Mouse (Mus musculus) neural tube, embryonic 12.5 days (tissue): ENCODE results near the gene Ccl26. TPM values are rescaled to one million over a fixed set of nuclear protein-coding genes. Genes with fewer than 3 reads are reported as not detected.
"Not testable (repeated sequence)": the region's sequence is repeated elsewhere in the genome, so short reads cannot be mapped to it uniquely, and the experiment has no call there.

ENCODE experiments used
- ATAC-seq: fragments of 200-750 bp; cut with Nextera tagmentation; 2 replicates; pipeline ENCODE4 v1.8.0; 2017; ENCODE audit warnings: low read depth, mild to moderate bottlenecking, moderate TSS enrichment, moderate library complexity; ENCODE audit not compliant: low FRiP score
- H3K27ac ChIP-seq: fragments of 300-500 bp; sonication (generic); 2 replicates; pipeline ENCODE4 v1.5.1; 2016
- H3K27me3 ChIP-seq: fragments of 300-500 bp; sonication (generic); replicated peaks from 2 replicates; pipeline ENCODE4 v1.6.1; 2016; ENCODE audit warnings: mild to moderate bottlenecking
- H3K36me3 ChIP-seq: fragments of 300-500 bp; sonication (generic); 2 replicates; pipeline ENCODE4 v1.6.1; 2016; ENCODE audit warnings: mild to moderate bottlenecking
- H3K4me1 ChIP-seq: fragments of 300-500 bp; sonication (generic); 2 replicates; pipeline ENCODE4 v1.6.1; 2016
- H3K4me2 ChIP-seq: fragments of 300-500 bp; sonication (generic); replicated peaks from 2 replicates; pipeline ENCODE4 v1.6.1; 2016; ENCODE audit warnings: mild to moderate bottlenecking
- H3K4me3 ChIP-seq: fragments of 300-500 bp; sonication (generic); 2 replicates; pipeline ENCODE4 v1.5.1; 2016
- H3K9ac ChIP-seq: fragments of 300-500 bp; sonication (generic); 2 replicates; pipeline ENCODE4 v1.6.1; 2016; ENCODE audit warnings: mild to moderate bottlenecking
- H3K9me3 ChIP-seq: fragments of 300-500 bp; sonication (generic); 2 replicates; pipeline ENCODE4 v1.6.1; 2016; ENCODE audit warnings: mild to moderate bottlenecking
- WGBS: fragments of 180-500 bp; shearing (Covaris S2); methylation state at CpG from one replicate; pipeline ENCODE4 v1.1.7; 2016; 5-methylcytosine and 5-hydroxymethylcytosine counted together
- polyA plus RNA-seq: library from polyadenylated mRNA; unstranded; fragments of >200 nt; fragmentation: Nextera tagmentation; extraction: Ambion mirVana; gene quantifications from 2 replicates; pipeline ENCODE4 v1.2.1, GENCODE M21; 2016

Gene Ccl26
- polyA plus RNA-seq: not detected in 2 replicates

DNA sequence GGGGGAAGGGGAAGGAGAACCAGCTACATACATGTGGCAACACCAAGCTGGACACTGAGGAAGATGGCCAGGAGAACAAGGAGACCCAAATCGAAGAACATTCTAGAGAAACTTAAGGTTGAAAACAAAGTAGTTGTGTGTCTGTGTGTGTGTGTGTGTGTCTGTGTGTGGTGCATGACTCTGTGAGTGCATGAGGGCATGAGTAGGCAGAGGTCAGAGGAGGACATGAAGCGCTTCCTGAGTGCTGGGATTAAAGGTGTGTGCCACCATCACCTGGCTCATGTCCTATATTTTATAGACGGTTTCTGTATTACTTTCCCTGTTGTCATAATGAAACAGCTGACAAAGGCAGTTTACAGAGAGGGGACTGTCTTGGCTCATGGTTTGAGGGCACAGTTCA, at the start of gene Ccl26:
Gene Ccl26 (minus strand): TSS at position 101 of the 400 bp plus-strand sequence.
- H3K4me2 ChIP-seq: no peak within 1 kb of the TSS
- H3K36me3 ChIP-seq: no peaks in the 10 kb centered on the region
- no peaks in the 10 kb centered on the region for H3K9me3 ChIP-seq
- no peak within 1 kb of the TSS for H3K4me3 ChIP-seq
- no peak for ATAC-seq
- no peaks in the 10 kb centered on the region for H3K4me1 ChIP-seq
- no peaks in the 10 kb centered on the region for H3K27me3 ChIP-seq
- H3K9ac ChIP-seq: no peak within 1 kb of the TSS
- no peak within 1 kb of the TSS for H3K27ac ChIP-seq
- 87% methylated on average over 3 of the region's 3 CpGs for WGBS

DNA sequence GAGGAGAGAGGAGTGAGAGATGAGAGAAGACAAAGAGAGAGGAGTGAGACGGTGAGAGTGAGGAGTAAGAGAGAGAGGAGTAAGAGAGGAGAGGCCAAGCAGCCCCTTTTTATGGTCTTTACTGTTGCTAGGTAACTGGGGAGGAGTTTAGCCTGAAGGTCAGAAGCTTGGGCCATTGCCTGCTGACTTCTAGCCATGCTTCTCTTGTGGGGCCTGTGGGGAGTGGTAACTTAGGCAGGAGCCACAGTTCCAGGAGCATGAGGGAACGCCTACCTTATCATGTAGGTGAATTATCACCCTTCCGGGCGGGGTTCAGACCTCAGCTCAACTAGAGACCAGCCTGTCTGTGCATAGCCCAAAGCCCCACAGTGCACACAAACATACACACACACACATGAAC, 46.4 kb upstream of the Ccl26 start:
- Histone ChIP-seq H3K9me3 (0 out of 2 replicates have a peak, but pooled peaks cover 6% of the 10 kb centered on the region), H3K4me1 (no peaks in the 10 kb centered on the region)
- WGBS: 72% methylated on average over 4 of the region's 4 CpGs

GRCm38 (mm10) chr5:135607581-135607980, 44.2 kb upstream of the Ccl26 start:
- Histone ChIP-seq H3K36me3 (0 out of 2 replicates have a peak, but pooled peaks cover 3% of the 10 kb centered on the region), H3K9me3 (peaks cover 12% of the 10 kb centered on the region; the same call in 1 of the 2 replicates), H3K4me3 (no peak overlapping the region), H3K4me1 (no peaks in the 10 kb centered on the region), H3K27ac (no peak overlapping the region), H3K27me3 (no peaks in the 10 kb centered on the region), H3K4me2 (no peak overlapping the region), H3K9ac (no peak overlapping the region)
- ATAC-seq: no peak
- WGBS: 53% methylated on average over 1 of the region's 1 CpGs

More for the DNA sequence above, 46.4 kb upstream of the Ccl26 start:
- no peaks in the 10 kb centered on the region for H3K27me3 ChIP-seq
- no peak overlapping the region for H3K9ac ChIP-seq
- no peak for ATAC-seq
- H3K27ac ChIP-seq: no peak overlapping the region
- no peak overlapping the region for H3K4me2 ChIP-seq
- H3K36me3 ChIP-seq: no peaks in the 10 kb centered on the region
- no peak overlapping the region for H3K4me3 ChIP-seq

GRCm38 (mm10) chr5:135606717-135607116, 43.3 kb upstream of the Ccl26 start:
- not testable (repeated sequence) for H3K4me3 ChIP-seq, H3K27ac ChIP-seq, H3K36me3 ChIP-seq, H3K4me1 ChIP-seq, H3K4me2 ChIP-seq, ATAC-seq, H3K27me3 ChIP-seq, H3K9ac ChIP-seq
- H3K9me3 ChIP-seq: peaks cover 13% of the 10 kb centered on the region; the same call in 1 of the 2 replicates
- no CpG with 5 or more reads among the region's 1 CpGs for WGBS

- WGBS: no CpG with 5 or more reads among the region's 1 CpGs
- not testable (repeated sequence) for H3K9ac ChIP-seq, ATAC-seq, H3K4me3 ChIP-seq, H3K27ac ChIP-seq, H3K36me3 ChIP-seq, H3K27me3 ChIP-seq, H3K4me1 ChIP-seq, H3K4me2 ChIP-seq
- peaks cover 13% of the 10 kb centered on the region; the same call in 1 of the 2 replicates for H3K9me3 ChIP-seq
Observed at GRCm38 (mm10) chr5:135604643-135605042, 41.3 kb upstream of the Ccl26 start.

DNA sequence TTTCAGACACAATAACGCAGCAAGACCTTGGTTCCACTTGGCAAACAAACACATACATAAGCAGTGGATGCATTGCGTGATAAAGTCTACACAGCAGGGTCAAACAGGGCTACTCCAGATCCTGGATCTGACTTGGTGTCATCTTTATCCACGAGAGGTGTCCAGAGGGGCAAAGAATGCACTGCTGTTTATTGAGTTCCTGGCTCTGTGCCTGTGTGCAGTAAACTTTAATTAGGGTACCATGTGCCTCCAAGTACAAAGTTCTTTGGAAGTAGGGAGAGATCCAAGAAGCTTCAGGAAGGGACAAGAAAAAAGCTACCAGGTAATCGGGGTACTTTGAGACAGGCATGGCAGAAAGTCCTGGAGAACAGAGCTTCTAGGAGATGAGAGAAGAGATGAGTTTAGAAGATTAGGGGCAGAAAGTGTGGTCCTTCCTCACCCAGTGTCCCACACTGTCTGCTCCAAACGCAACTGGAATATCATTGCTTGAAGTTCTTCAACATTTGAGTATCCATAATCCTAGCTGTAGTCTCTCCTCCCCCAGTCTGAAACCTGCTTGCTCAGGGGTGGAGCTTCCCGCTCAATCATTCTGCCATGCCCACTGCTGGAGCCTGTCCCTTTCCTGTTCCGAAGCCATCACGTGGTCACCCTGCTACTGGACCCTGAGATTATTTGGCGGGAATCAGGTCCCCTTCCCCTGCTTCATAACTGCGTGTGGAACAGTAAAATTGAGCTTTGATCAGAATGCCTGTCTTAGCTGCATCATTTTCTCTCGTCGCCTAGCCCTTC, 26.8 kb upstream of the Ccl26 start:
- H3K4me1 ChIP-seq: no peaks in the 10 kb centered on the region
- no peak overlapping the region for H3K4me3 ChIP-seq
- no peak overlapping the region for H3K27ac ChIP-seq
- no peak overlapping the region for H3K4me2 ChIP-seq
- no peak overlapping the region for H3K9ac ChIP-seq
- ATAC-seq: no peak
- no peaks in the 10 kb centered on the region for H3K27me3 ChIP-seq
- peaks cover 6% of the 10 kb centered on the region; the same call in 1 of the 2 replicates for H3K9me3 ChIP-seq
- H3K36me3 ChIP-seq: no peaks in the 10 kb centered on the region
- 84% methylated on average over 12 of the region's 12 CpGs for WGBS

DNA sequence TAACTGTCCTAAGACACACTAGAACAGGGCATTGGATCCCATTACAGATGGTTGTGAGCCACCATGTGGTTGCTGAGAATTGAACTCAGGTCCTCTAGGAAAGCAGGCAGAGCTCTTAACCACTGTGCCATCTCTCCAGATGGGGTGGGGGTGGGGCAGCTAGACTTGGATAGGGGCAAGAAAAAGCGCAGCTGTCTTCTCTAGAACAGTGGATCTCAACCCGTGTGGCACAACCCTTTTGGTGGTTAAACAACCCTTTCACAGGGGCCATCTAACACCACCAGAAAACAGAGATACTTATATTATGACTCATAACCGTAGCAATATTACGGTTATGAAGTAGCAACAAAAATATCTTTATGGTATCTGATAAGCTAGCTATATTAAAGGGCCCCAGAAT, 24.4 kb upstream of the Ccl26 start:
- ATAC-seq: no peak
- H3K9me3 ChIP-seq: peaks cover 6% of the 10 kb centered on the region; the same call in 1 of the 2 replicates
- H3K4me2 ChIP-seq: no peak overlapping the region
- H3K27ac ChIP-seq: no peak overlapping the region
- H3K4me3 ChIP-seq: no peak overlapping the region
- WGBS: 84% methylated on average over 4 of the region's 4 CpGs
- H3K36me3 ChIP-seq: no peaks in the 10 kb centered on the region
- H3K9ac ChIP-seq: no peak overlapping the region
- no peaks in the 10 kb centered on the region for H3K4me1 ChIP-seq
- no peaks in the 10 kb centered on the region for H3K27me3 ChIP-seq

DNA sequence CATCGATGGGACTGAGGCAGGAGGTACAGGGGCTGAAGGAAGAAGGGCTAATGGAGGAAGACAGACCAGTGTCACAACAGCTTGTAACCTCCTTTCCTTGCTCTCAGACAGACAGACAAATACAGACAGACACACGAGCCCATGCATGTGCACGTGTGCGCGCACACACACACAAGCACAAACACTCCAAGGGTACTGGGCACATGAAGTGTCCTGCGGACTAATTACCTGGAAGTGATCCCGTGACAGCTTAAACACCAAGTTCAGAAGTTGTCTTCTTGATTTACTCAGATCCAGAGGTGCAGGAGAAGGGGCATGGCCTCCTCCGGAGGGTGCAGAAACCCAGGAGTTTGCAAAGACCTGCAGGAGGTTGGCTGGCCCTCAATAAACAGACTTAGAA, 22.3 kb upstream of the Ccl26 start:
- Histone ChIP-seq H3K4me3 (no peak overlapping the region), H3K27ac (no peak overlapping the region), H3K4me1 (no peaks in the 10 kb centered on the region), H3K4me2 (no peak overlapping the region), H3K9me3 (no peaks in the 10 kb centered on the region), H3K27me3 (no peaks in the 10 kb centered on the region), H3K9ac (no peak overlapping the region), H3K36me3 (no peaks in the 10 kb centered on the region)
- no peak for ATAC-seq
- 92% methylated on average over 8 of the region's 8 CpGs for WGBS

- WGBS: 88% methylated on average over 4 of the region's 4 CpGs
- H3K36me3 ChIP-seq: no peaks in the 10 kb centered on the region
- no peak overlapping the region for H3K27ac ChIP-seq
- ATAC-seq: no peak
- H3K4me3 ChIP-seq: no peak overlapping the region
- H3K9ac ChIP-seq: no peak overlapping the region
- H3K4me1 ChIP-seq: no peaks in the 10 kb centered on the region
- no peaks in the 10 kb centered on the region for H3K27me3 ChIP-seq
- H3K9me3 ChIP-seq: no peaks in the 10 kb centered on the region
- no peak overlapping the region for H3K4me2 ChIP-seq
Observed at GRCm38 (mm10) chr5:135582330-135582729, 19.0 kb upstream of the Ccl26 start.

DNA sequence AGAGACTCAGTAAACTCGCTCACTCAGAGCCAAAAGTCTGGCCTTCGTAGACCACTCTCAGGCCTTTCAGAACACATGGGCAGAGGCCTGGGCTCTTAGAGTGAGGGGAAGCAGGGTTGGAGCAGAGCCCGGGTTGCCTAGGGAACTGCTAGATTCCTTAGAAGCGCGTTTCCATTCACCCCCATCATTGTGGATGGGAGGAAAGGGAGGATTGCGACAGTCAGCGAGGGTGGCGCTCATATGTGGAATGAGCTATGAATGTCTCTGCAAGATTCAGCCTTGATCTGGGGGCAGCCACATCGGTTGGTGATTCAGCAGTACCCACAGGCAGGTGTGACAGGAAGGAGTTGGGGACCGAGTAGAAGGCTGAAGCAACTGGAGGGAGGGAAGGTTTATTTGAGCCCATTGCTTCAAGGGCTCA, 16.0 kb upstream of the Ccl26 start:
- Histone ChIP-seq H3K27me3 (no peaks in the 10 kb centered on the region), H3K4me1 (no peaks in the 10 kb centered on the region), H3K36me3 (no peaks in the 10 kb centered on the region), H3K9me3 (no peaks in the 10 kb centered on the region), H3K9ac (no peak overlapping the region), H3K4me2 (no peak overlapping the region), H3K27ac (no peak overlapping the region), H3K4me3 (no peak overlapping the region)
- no peak for ATAC-seq
- WGBS: 89% methylated on average over 10 of the region's 10 CpGs

GRCm38 (mm10) chr5:135576055-135576454, 12.7 kb upstream of the Ccl26 start:
- Histone ChIP-seq H3K9ac (no peak overlapping the region), H3K4me1 (no peaks in the 10 kb centered on the region), H3K4me3 (no peak overlapping the region), H3K4me2 (no peak overlapping the region), H3K36me3 (no peaks in the 10 kb centered on the region), H3K27me3 (no peaks in the 10 kb centered on the region), H3K9me3 (no peaks in the 10 kb centered on the region), H3K27ac (no peak overlapping the region)
- ATAC-seq: no peak
- 71% methylated on average over 4 of the region's 4 CpGs for WGBS

- H3K27me3 ChIP-seq: no peaks in the 10 kb centered on the region
- WGBS: 95% methylated on average over 6 of the region's 6 CpGs
- H3K4me3 ChIP-seq: no peak within 1 kb of the TSS
- H3K9ac ChIP-seq: no peak within 1 kb of the TSS
- H3K4me1 ChIP-seq: no peaks in the 10 kb centered on the region
- no peak within 1 kb of the TSS for H3K27ac ChIP-seq
- ATAC-seq: no peak
- no peak within 1 kb of the TSS for H3K4me2 ChIP-seq
- H3K36me3 ChIP-seq: no peaks in the 10 kb centered on the region
- no peaks in the 10 kb centered on the region for H3K9me3 ChIP-seq
Observed at GRCm38 (mm10) chr5:135573006-135573405, 9.6 kb upstream of the Ccl26 start, which contains the start of gene Ccl24. Ccl24 (minus strand) TSS chr5:135573049.

GRCm38 (mm10) chr5:135568698-135569097, 5.3 kb upstream of the Ccl26 start:
- H3K4me2 ChIP-seq: no peak overlapping the region
- no peak overlapping the region for H3K4me3 ChIP-seq
- 73% methylated on average over 6 of the region's 6 CpGs for WGBS
- no peak for ATAC-seq
- H3K27ac ChIP-seq: no peak overlapping the region
- H3K9me3 ChIP-seq: no peaks in the 10 kb centered on the region
- H3K9ac ChIP-seq: no peak overlapping the region
- no peaks in the 10 kb centered on the region for H3K27me3 ChIP-seq
- H3K4me1 ChIP-seq: no peaks in the 10 kb centered on the region
- H3K36me3 ChIP-seq: no peaks in the 10 kb centered on the region
